Mouse (Mus musculus): ENCODE results near the gene Cd4. TPM values are rescaled to one million over a fixed set of nuclear protein-coding genes. Genes with fewer than 3 reads are reported as not detected.

Gene Cd4
- polyA plus RNA-seq (2015; fragmentation: Illumina TruSeq; extraction: RNeasy Lipid Tissue Mini Kit (QIAGEN cat#74804); ENCODE audit: low read depth, low replicate concordance): 8.6 TPM

DNA sequence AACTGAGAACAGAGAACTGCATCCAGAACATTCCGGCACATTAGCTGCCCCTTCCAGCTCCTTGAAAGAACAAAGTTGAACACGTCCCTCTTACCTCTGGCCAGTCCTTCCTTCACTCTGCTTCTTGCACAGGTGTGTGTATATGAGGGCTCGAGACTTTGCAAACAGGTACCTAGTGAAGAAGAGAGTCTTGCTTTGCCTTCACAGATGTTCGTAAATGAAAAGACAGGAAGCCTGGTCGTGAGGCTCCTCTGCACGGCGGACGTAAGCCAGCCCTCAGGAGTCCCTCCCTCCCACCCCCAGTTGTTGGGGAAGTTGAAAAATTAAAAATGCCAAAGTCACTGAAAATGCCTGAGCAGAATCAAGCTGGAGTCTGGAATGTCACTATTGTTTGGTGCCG is at the start of gene Cd4:
TSS of gene Cd4 (minus strand) at position 236 of the 400 bp plus-strand sequence.

GRCm38 (mm10) chr6:124930754-124931524 is 42.9 kb upstream of the Cd4 start, which contains the start of gene Mlf2:
TSS of gene Mlf2 (plus strand) at chr6:124931386.

DNA sequence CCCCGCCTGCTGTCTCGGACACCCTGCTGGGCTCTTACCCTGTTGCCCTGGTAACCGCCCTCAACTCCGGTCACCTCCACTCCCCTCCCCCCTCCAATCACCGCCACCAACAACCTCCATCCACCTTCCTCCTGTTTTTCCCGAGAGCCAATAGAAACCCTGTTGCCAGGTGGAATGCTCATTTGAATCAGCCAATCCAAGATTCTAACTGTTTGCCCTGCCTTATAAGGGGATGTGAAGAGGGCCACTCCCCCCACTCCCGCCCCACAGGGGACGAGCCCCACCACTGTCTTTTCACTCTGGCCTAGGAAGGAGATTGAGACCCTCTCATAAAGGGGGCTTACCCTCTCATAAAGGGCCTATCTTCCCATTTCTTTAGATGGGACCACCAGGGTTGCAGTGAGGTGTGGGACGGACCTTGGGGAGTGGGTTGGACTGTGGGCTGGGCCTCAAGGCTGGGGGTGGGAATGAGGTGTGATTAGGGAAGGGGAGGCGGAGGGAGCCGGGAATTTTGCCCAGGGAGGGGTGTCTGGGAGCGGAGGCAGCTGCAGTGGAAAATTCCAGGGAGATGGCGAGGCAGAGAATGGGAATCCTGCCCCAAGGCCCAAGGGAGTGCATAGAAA is 31.8 kb upstream of the Cd4 start, which contains the start of gene Ptms:
TSS of gene Ptms (minus strand) at position 409 of the 623 bp plus-strand sequence.

DNA sequence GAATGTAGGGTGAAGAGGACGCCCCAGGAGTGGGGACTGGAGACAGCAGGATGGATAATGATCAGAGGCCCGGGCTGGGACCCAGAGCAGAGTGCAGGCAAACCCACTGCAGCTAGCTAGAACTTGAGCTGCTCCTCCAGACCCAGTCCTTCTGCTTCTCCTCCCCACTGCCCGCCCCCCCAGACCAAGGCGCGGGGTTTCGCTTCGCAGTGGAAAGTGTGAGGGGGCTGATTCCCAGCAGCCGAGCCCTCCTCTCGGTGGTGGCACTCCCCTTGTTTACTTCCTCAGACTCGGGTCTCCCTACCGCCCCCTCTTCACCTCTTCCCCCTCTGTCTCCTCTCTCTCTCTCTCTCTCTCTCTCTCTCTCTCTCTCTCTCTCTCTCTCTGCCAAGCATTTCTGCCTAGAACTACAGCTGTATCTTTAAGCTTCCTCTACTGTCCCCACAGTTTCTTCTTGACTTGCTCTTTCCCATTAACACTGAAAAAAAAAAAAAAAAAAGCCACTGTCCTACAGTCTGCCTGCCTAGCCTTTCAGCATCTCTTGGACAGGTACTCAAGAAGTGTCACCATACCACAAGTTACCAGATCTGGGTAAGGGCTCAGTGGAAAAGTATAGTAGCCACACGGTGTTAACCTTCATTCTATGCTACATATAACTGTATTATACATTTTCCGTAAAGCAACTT is 23.7 kb upstream of the Cd4 start, which contains the start of gene Lag3:
TSS of gene Lag3 (minus strand) at position 173 of the 686 bp plus-strand sequence.

GRCm38 (mm10) chr6:124863658-124864298 is 24.2 kb downstream of the Cd4 start, which contains the start of gene Gpr162:
TSS of gene Gpr162 (minus strand) at chr6:124863983.

GRCm38 (mm10) chr6:124856916-124857839 is 30.8 kb downstream of the Cd4 start, which contains the start of gene P3h3:
TSS of gene P3h3 (minus strand) at chr6:124857752.

DNA sequence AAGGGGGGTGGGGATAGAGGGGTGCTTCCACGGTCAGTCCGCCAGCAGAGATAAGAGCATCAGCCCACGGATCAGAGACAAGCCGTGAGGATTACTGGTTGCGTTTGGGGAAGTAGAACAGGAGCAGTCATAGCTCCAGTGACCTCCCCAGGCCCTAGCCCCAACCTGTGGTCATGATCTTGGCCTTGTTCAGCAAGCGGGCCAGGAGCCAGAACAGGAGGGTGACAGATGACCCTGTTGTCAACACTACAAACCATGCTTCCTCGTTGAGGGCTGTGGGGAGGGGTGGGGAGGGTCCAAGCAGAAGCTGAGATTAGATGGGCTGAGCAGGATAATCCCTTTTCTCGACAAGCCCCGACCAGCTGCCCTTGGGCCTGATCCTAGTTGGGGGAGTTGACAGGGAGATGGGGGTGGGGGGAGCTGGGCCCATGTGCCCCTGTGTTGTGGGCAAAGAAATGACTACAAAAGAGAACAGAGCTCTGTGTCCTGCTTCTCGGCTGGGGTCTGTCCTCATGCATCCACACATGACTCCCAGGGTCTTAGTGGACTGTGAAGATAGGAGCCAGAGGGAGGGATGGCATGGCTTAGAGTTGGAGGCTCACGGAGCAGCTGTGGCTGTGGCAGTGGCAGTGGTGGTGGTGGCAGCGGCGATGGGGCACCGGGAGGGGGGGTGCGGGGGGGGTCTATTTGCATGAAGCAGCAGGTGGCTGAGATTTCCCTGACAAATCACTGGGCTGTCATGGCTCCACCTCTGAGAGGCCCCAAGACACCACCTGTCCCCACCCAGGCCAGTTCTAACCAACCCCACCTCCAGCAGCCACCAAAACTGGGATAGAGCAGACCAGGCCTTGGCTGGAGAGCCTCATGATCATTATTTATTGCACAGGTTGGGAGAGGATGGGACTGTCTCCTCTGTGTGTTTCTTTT is 47.5 kb downstream of the Cd4 start, which contains the start of gene Gnb3:
TSS of gene Gnb3 (minus strand) at position 35 of the 927 bp plus-strand sequence.

GRCm38 (mm10) chr6:124828868-124829798 is 58.9 kb downstream of the Cd4 start, which contains the start of the genes Usp5 and Cdca3:
TSS of gene Usp5 (minus strand) at chr6:124829484.
TSS of gene Cdca3 (plus strand) at chr6:124829547.

Other genes starting within 250 kb of the Cd4 start
- 21.0 TPM for gene Lpcat3, start 225.2 kb downstream of the Cd4 start, polyA plus RNA-seq (2015; fragmentation: Illumina TruSeq; extraction: RNeasy Lipid Tissue Mini Kit (QIAGEN cat#74804); ENCODE audit: low read depth, low replicate concordance)
- gene Emg1, start 176.0 kb downstream of the Cd4 start, polyA plus RNA-seq (2015; fragmentation: Illumina TruSeq; extraction: RNeasy Lipid Tissue Mini Kit (QIAGEN cat#74804); ENCODE audit: low read depth, low replicate concordance): 72.4 TPM
- 127 TPM for gene Phb2, start 175.9 kb downstream of the Cd4 start, polyA plus RNA-seq (2015; fragmentation: Illumina TruSeq; extraction: RNeasy Lipid Tissue Mini Kit (QIAGEN cat#74804); ENCODE audit: low read depth, low replicate concordance)
- 7.4 TPM for gene Ptpn6, start 149.5 kb downstream of the Cd4 start, polyA plus RNA-seq (2015; fragmentation: Illumina TruSeq; extraction: RNeasy Lipid Tissue Mini Kit (QIAGEN cat#74804); ENCODE audit: low read depth, low replicate concordance)
- gene Grcc10, start 146.8 kb downstream of the Cd4 start, polyA plus RNA-seq (2015; fragmentation: Illumina TruSeq; extraction: RNeasy Lipid Tissue Mini Kit (QIAGEN cat#74804); ENCODE audit: low read depth, low replicate concordance): 262 TPM
- not detected for gene Gm45234, start 132.2 kb downstream of the Cd4 start, polyA plus RNA-seq (2015; fragmentation: Illumina TruSeq; extraction: RNeasy Lipid Tissue Mini Kit (QIAGEN cat#74804); ENCODE audit: low read depth, low replicate concordance)
- 71.6 TPM for gene Atn1, start 131.7 kb downstream of the Cd4 start, polyA plus RNA-seq (2015; fragmentation: Illumina TruSeq; extraction: RNeasy Lipid Tissue Mini Kit (QIAGEN cat#74804); ENCODE audit: low read depth, low replicate concordance)
- gene Eno2, start 118.5 kb downstream of the Cd4 start, polyA plus RNA-seq (2015; fragmentation: Illumina TruSeq; extraction: RNeasy Lipid Tissue Mini Kit (QIAGEN cat#74804); ENCODE audit: low read depth, low replicate concordance): 1,006 TPM
- gene Lrrc23, start 108.5 kb downstream of the Cd4 start, polyA plus RNA-seq (2015; fragmentation: Illumina TruSeq; extraction: RNeasy Lipid Tissue Mini Kit (QIAGEN cat#74804); ENCODE audit: low read depth, low replicate concordance): 8.6 TPM
- gene Spsb2, start 79.6 kb downstream of the Cd4 start, polyA plus RNA-seq (2015; fragmentation: Illumina TruSeq; extraction: RNeasy Lipid Tissue Mini Kit (QIAGEN cat#74804); ENCODE audit: low read depth, low replicate concordance): 3.1 TPM
- 974 TPM for gene Tpi1, start 73.9 kb downstream of the Cd4 start, polyA plus RNA-seq (2015; fragmentation: Illumina TruSeq; extraction: RNeasy Lipid Tissue Mini Kit (QIAGEN cat#74804); ENCODE audit: low read depth, low replicate concordance)
- 163 TPM for gene Usp5, start 58.7 kb downstream of the Cd4 start, polyA plus RNA-seq (2015; fragmentation: Illumina TruSeq; extraction: RNeasy Lipid Tissue Mini Kit (QIAGEN cat#74804); ENCODE audit: low read depth, low replicate concordance)
- gene Cdca3, start 58.7 kb downstream of the Cd4 start, polyA plus RNA-seq (2015; fragmentation: Illumina TruSeq; extraction: RNeasy Lipid Tissue Mini Kit (QIAGEN cat#74804); ENCODE audit: low read depth, low replicate concordance): 1.8 TPM
- 0.33 TPM for gene Gnb3, start 47.9 kb downstream of the Cd4 start, polyA plus RNA-seq (2015; fragmentation: Illumina TruSeq; extraction: RNeasy Lipid Tissue Mini Kit (QIAGEN cat#74804); ENCODE audit: low read depth, low replicate concordance)
- gene P3h3, start 30.5 kb downstream of the Cd4 start, polyA plus RNA-seq (2015; fragmentation: Illumina TruSeq; extraction: RNeasy Lipid Tissue Mini Kit (QIAGEN cat#74804); ENCODE audit: low read depth, low replicate concordance): 32.1 TPM
- gene Gpr162, start 24.2 kb downstream of the Cd4 start, polyA plus RNA-seq (2015; fragmentation: Illumina TruSeq; extraction: RNeasy Lipid Tissue Mini Kit (QIAGEN cat#74804); ENCODE audit: low read depth, low replicate concordance): 147 TPM
- 5.8 TPM for gene Lag3, start 23.5 kb upstream of the Cd4 start, polyA plus RNA-seq (2015; fragmentation: Illumina TruSeq; extraction: RNeasy Lipid Tissue Mini Kit (QIAGEN cat#74804); ENCODE audit: low read depth, low replicate concordance)
- 1,005 TPM for gene Ptms, start 31.9 kb upstream of the Cd4 start, polyA plus RNA-seq (2015; fragmentation: Illumina TruSeq; extraction: RNeasy Lipid Tissue Mini Kit (QIAGEN cat#74804); ENCODE audit: low read depth, low replicate concordance)
- gene Mlf2, start 43.2 kb upstream of the Cd4 start, polyA plus RNA-seq (2015; fragmentation: Illumina TruSeq; extraction: RNeasy Lipid Tissue Mini Kit (QIAGEN cat#74804); ENCODE audit: low read depth, low replicate concordance): 658 TPM
- 223 TPM for gene Cops7a, start 77.3 kb upstream of the Cd4 start, polyA plus RNA-seq (2015; fragmentation: Illumina TruSeq; extraction: RNeasy Lipid Tissue Mini Kit (QIAGEN cat#74804); ENCODE audit: low read depth, low replicate concordance)
- gene Pianp, start 108.5 kb upstream of the Cd4 start, polyA plus RNA-seq (2015; fragmentation: Illumina TruSeq; extraction: RNeasy Lipid Tissue Mini Kit (QIAGEN cat#74804); ENCODE audit: low read depth, low replicate concordance): 147 TPM
- 32.4 TPM for gene Zfp384, start 120.9 kb upstream of the Cd4 start, polyA plus RNA-seq (2015; fragmentation: Illumina TruSeq; extraction: RNeasy Lipid Tissue Mini Kit (QIAGEN cat#74804); ENCODE audit: low read depth, low replicate concordance)
- 59.0 TPM for gene Ing4, start 151.5 kb upstream of the Cd4 start, polyA plus RNA-seq (2015; fragmentation: Illumina TruSeq; extraction: RNeasy Lipid Tissue Mini Kit (QIAGEN cat#74804); ENCODE audit: low read depth, low replicate concordance)
- 11.1 TPM for gene Acrbp, start 161.5 kb upstream of the Cd4 start, polyA plus RNA-seq (2015; fragmentation: Illumina TruSeq; extraction: RNeasy Lipid Tissue Mini Kit (QIAGEN cat#74804); ENCODE audit: low read depth, low replicate concordance)
- not detected for gene Lpar5, start 179.7 kb upstream of the Cd4 start, polyA plus RNA-seq (2015; fragmentation: Illumina TruSeq; extraction: RNeasy Lipid Tissue Mini Kit (QIAGEN cat#74804); ENCODE audit: low read depth, low replicate concordance)
- gene Chd4, start 207.8 kb upstream of the Cd4 start, polyA plus RNA-seq (2015; fragmentation: Illumina TruSeq; extraction: RNeasy Lipid Tissue Mini Kit (QIAGEN cat#74804); ENCODE audit: low read depth, low replicate concordance): 73.7 TPM
- 19.9 TPM for gene Nop2, start 243.7 kb upstream of the Cd4 start, polyA plus RNA-seq (2015; fragmentation: Illumina TruSeq; extraction: RNeasy Lipid Tissue Mini Kit (QIAGEN cat#74804); ENCODE audit: low read depth, low replicate concordance)

Data from brain, adult 10 weeks (tissue).